Mouse (Mus musculus) MEL (cell line): ENCODE results near the gene Usmg5. TPM values are rescaled to one million over a fixed set of nuclear protein-coding genes. Genes with fewer than 3 reads are reported as not detected.

Source experiments
- DNase-seq: peaks from one replicate; pipeline ENCODE4 v3.0.0; 2011; ENCODE audit warnings: low read depth, low spot score
- H3K27ac ChIP-seq: 2 replicates; pipeline ENCODE4 v1.5.1; 2012; ENCODE audit warnings: low read depth, mild to moderate bottlenecking, control low read depth, low read length, moderate library complexity; ENCODE audit not compliant: control insufficient read depth
- H3K27me3 ChIP-seq, 2 experiments: fragments of 150-350 bp in 1 of 2; sonication (generic) in 1 of 2; 2 replicates each; pipeline ENCODE4 v1.6.1; 2012; ENCODE audit warnings: low read length in 2 of 2, mild to moderate bottlenecking in 2 of 2, improper control_type of control experiment in 1 of 2, moderate library complexity in 1 of 2; ENCODE audit not compliant: insufficient read depth in 2 of 2, control insufficient read depth in 1 of 2
- H3K36me3 ChIP-seq, 2 experiments: 2 replicates each; pipeline ENCODE4 v1.6.1; 2012 to 2014; ENCODE audit warnings: low read length in 2 of 2, improper control_type of control experiment in 1 of 2, inconsistent platforms in 1 of 2, mild to moderate bottlenecking in 1 of 2; ENCODE audit not compliant: insufficient read depth in 2 of 2, control insufficient read depth in 1 of 2
- H3K4me1 ChIP-seq, 2 experiments: fragments of 150-350 bp in 1 of 2; sonication (generic) in 1 of 2; 2 replicates each; pipeline ENCODE4 v1.6.1; 2012; ENCODE audit warnings: low read length in 2 of 2, improper control_type of control experiment in 1 of 2, mild to moderate bottlenecking in 1 of 2; ENCODE audit not compliant: insufficient read depth in 2 of 2, control insufficient read depth in 1 of 2
- H3K4me3 ChIP-seq, 2 experiments: fragments of 150-350 bp in 1 of 2; sonication (generic) in 1 of 2; 2 replicates each; pipeline ENCODE4 v1.5.1; 2012; ENCODE audit warnings: low read depth in 2 of 2, low read length in 2 of 2, mild to moderate bottlenecking in 2 of 2, moderate library complexity in 2 of 2, control low read depth in 1 of 2, improper control_type of control experiment in 1 of 2; ENCODE audit not compliant: control insufficient read depth in 1 of 2, insufficient read depth in 1 of 2
- H3K79me2 ChIP-seq: 2 replicates; pipeline ENCODE4 v1.6.1; 2012; ENCODE audit warnings: mild to moderate bottlenecking, low read length, moderate library complexity; ENCODE audit not compliant: control insufficient read depth, poor library complexity, insufficient read depth
- H3K9ac ChIP-seq: 2 replicates; pipeline ENCODE4 v1.6.1; 2012; ENCODE audit warnings: low read depth, mild to moderate bottlenecking, control low read depth, low read length, moderate library complexity; ENCODE audit not compliant: control insufficient read depth, poor library complexity, severe bottlenecking
- H3K9me3 ChIP-seq: fragments of 150-350 bp; sonication (generic); replicated peaks from 2 replicates; pipeline ENCODE4 v1.6.1; 2012; ENCODE audit warnings: mild to moderate bottlenecking, low read length, improper control_type of control experiment, moderate library complexity; ENCODE audit not compliant: insufficient read depth
- BHLHE40 ChIP-seq: IDR thresholded peaks from 2 replicates; pipeline ENCODE4 v1.6.1; 2012; ENCODE audit warnings: low read depth, mild to moderate bottlenecking, inconsistent platforms, low read length, improper control_type of control experiment, borderline replicate concordance
- CHD2 ChIP-seq: IDR thresholded peaks from 2 replicates; pipeline ENCODE4 v1.6.1; 2011; ENCODE audit warnings: low read length, improper control_type of control experiment
- CTCF ChIP-seq, 3 experiments: IDR thresholded peaks in 2 of 3; conservative IDR thresholded peaks in 1 of 3; 2 replicates each; pipeline ENCODE4 v1.5.1; 2011 to 2012; ENCODE audit warnings: low read length in 3 of 3, low read depth in 2 of 3, mild to moderate bottlenecking in 2 of 3, improper control_type of control experiment in 1 of 3, inconsistent platforms in 1 of 3, mixed read lengths in 1 of 3, moderate library complexity in 1 of 3; ENCODE audit not compliant: control insufficient read depth in 1 of 3, insufficient read depth in 1 of 3, poor library complexity in 1 of 3, severe bottlenecking in 1 of 3
- E2F4 ChIP-seq: IDR thresholded peaks from 2 replicates; pipeline ENCODE4 v1.6.1; 2011; ENCODE audit warnings: low read depth, low read length, improper control_type of control experiment, borderline replicate concordance
- ELF1 ChIP-seq: IDR thresholded peaks from 2 replicates; pipeline ENCODE4 v1.6.1; 2014; ENCODE audit warnings: low read depth, mild to moderate bottlenecking, inconsistent platforms, low read length, improper control_type of control experiment, moderate library complexity
- EP300 ChIP-seq, 2 experiments: IDR thresholded peaks; 2 replicates each; pipeline ENCODE4 v1.6.1; 2011; ENCODE audit warnings: improper control_type of control experiment in 2 of 2, low read length in 2 of 2, low read depth in 1 of 2, mild to moderate bottlenecking in 1 of 2
- ETS1 ChIP-seq: IDR thresholded peaks from 2 replicates; pipeline ENCODE4 v1.6.1; 2012; ENCODE audit warnings: low read depth, mild to moderate bottlenecking, inconsistent platforms, low read length, improper control_type of control experiment, moderate library complexity
- JUND ChIP-seq: IDR thresholded peaks from 2 replicates; pipeline ENCODE4 v1.6.1; 2011; ENCODE audit warnings: low read depth, mild to moderate bottlenecking, improper control_type of control experiment, low read length
- MEF2A ChIP-seq: IDR thresholded peaks from 2 replicates; pipeline ENCODE4 v1.6.1; 2014; ENCODE audit warnings: low read depth, mild to moderate bottlenecking, inconsistent platforms, low read length, improper control_type of control experiment; ENCODE audit not compliant: poor library complexity, insufficient replicate concordance, severe bottlenecking; ENCODE audit errors: extremely low read depth
- MXI1 ChIP-seq: IDR thresholded peaks from 2 replicates; pipeline ENCODE4 v1.6.1; 2011; ENCODE audit warnings: mild to moderate bottlenecking, low read depth, low read length, improper control_type of control experiment
- MYB ChIP-seq: IDR thresholded peaks from 2 replicates; pipeline ENCODE4 v1.6.1; 2011; ENCODE audit warnings: mild to moderate bottlenecking, low read depth, low read length, improper control_type of control experiment
- NELFE ChIP-seq: IDR thresholded peaks from 2 replicates; pipeline ENCODE4 v1.6.1; 2011; ENCODE audit warnings: low read depth, low read length, improper control_type of control experiment
- NRF1 ChIP-seq: IDR thresholded peaks from 2 replicates; pipeline ENCODE4 v1.6.1; 2014; ENCODE audit warnings: low read depth, mild to moderate bottlenecking, inconsistent platforms, low read length, improper control_type of control experiment, moderate library complexity; ENCODE audit not compliant: poor library complexity, insufficient read depth, severe bottlenecking
- POLR2A ChIP-seq, 2 experiments: IDR thresholded peaks; 2 replicates each; pipeline ENCODE4 v1.6.1; 2011 to 2012; ENCODE audit warnings: low read length in 2 of 2, mild to moderate bottlenecking in 2 of 2, control low read depth in 1 of 2, improper control_type of control experiment in 1 of 2, low read depth in 1 of 2, moderate library complexity in 1 of 2; ENCODE audit not compliant: control insufficient read depth in 1 of 2, insufficient read depth in 1 of 2, poor library complexity in 1 of 2
- POLR2AphosphoS2 ChIP-seq: IDR thresholded peaks from 2 replicates; pipeline ENCODE4 v1.6.1; 2011; ENCODE audit warnings: low read length, improper control_type of control experiment
- RAD21 ChIP-seq: IDR thresholded peaks from 2 replicates; pipeline ENCODE4 v1.6.1; 2011; ENCODE audit warnings: mild to moderate bottlenecking, low read depth, low read length, improper control_type of control experiment
- RCOR1 ChIP-seq: IDR thresholded peaks from 2 replicates; pipeline ENCODE4 v1.6.1; 2012; ENCODE audit warnings: low read depth, mild to moderate bottlenecking, inconsistent platforms, low read length, improper control_type of control experiment
- SMC3 ChIP-seq: IDR thresholded peaks from 2 replicates; pipeline ENCODE4 v1.6.1; 2011; ENCODE audit warnings: low read depth, low read length, improper control_type of control experiment
- UBTF ChIP-seq: IDR thresholded peaks from 2 replicates; pipeline ENCODE4 v1.6.1; 2012; ENCODE audit warnings: low read depth, mild to moderate bottlenecking, inconsistent platforms, low read length, improper control_type of control experiment, moderate library complexity, borderline replicate concordance; ENCODE audit not compliant: insufficient read depth
- USF1 ChIP-seq: IDR thresholded peaks from 2 replicates; pipeline ENCODE4 v1.6.1; 2014; ENCODE audit warnings: low read depth, mild to moderate bottlenecking, inconsistent platforms, low read length, improper control_type of control experiment, moderate library complexity
- USF2 ChIP-seq, 2 experiments: IDR thresholded peaks; 2 replicates each; pipeline ENCODE4 v1.6.1; 2011 to 2012; ENCODE audit warnings: improper control_type of control experiment in 2 of 2, low read length in 2 of 2, borderline replicate concordance in 1 of 2, inconsistent platforms in 1 of 2, low read depth in 1 of 2, mild to moderate bottlenecking in 1 of 2; ENCODE audit not compliant: insufficient read depth in 1 of 2
- ZC3H11A ChIP-seq: IDR thresholded peaks from 2 replicates; pipeline ENCODE4 v1.6.1; 2012; ENCODE audit warnings: low read depth, mild to moderate bottlenecking, inconsistent platforms, low read length, improper control_type of control experiment
- ZKSCAN1 ChIP-seq: IDR thresholded peaks from 2 replicates; pipeline ENCODE4 v1.6.1; 2012; ENCODE audit warnings: low read depth, mild to moderate bottlenecking, inconsistent platforms, low read length, improper control_type of control experiment, moderate library complexity
- ZMIZ1 ChIP-seq: IDR thresholded peaks from 2 replicates; pipeline ENCODE4 v1.6.1; 2012; ENCODE audit warnings: low read depth, mild to moderate bottlenecking, inconsistent platforms, low read length, improper control_type of control experiment, moderate library complexity
- polyA plus RNA-seq, 2 experiments: library from polyadenylated mRNA; stranded (reverse) in 1 of 2; unstranded in 1 of 2; fragments of >175 nt in 1 of 2; fragments of >200 nt in 1 of 2; gene quantifications; 2 replicates each; pipeline versions ENCODE4 v1.2.1 to v1.2.4; 2012; ENCODE audit warnings: low replicate concordance in 2 of 2, low read depth in 1 of 2; ENCODE audit not compliant: insufficient read length in 2 of 2, insufficient read depth in 1 of 2, missing spikeins in 1 of 2
- total RNA-seq: library from RNA; depleted of rRNA; stranded (reverse); fragments of 300-350 nt; gene quantifications from 2 replicates; pipeline ENCODE4 v1.2.3, GENCODE M21; 2012

Usmg5 gene
- total and polyA plus RNA-seq, 3 experiments, result 745 to 750 TPM; not detected in 1

DNA sequence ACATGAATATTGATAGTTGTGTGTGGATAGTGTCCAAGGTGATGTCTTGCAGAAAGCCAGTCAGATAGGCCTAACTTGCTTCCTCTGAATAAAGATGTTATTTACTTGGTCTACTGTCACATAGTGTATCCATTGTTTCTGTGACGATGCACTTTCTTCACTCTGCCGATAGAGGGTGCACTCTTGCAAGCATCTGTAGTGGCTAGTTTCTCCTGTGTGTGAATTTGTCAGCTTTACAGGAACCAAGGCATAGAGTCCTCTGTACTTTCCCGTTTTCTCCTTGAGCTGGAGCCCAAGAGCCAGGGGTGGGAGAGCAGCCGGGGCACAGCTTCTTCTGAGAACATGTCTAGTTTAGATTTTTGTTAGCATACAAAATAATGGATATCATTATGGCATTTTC, 30.6 kb upstream of the Usmg5 start:
- H3K79me2 ChIP-seq, result no peaks in the 10 kb centered on the region
- no peaks in the 10 kb centered on the region for H3K27me3 ChIP-seq
- no peak overlapping the region for H3K4me3 ChIP-seq
- H3K27ac ChIP-seq, result no peak overlapping the region
- peaks cover 0 to 35% of the 10 kb centered on the region in 2 experiments; a peak in 2 of 4 replicates for H3K36me3 ChIP-seq
- H3K4me1 ChIP-seq, result no peaks in the 10 kb centered on the region; a peak in 1 of 4 replicates
- peak; percentile 76 for DNase-seq
- TF ChIP-seq MYB, result no peak
- TF ChIP-seq SMC3, result peak; percentile 79
- TF ChIP-seq USF2 (IDR thresholded peaks at IDR 0.05; ENCODE audit: borderline replicate concordance in 1 of 2, insufficient read depth in 1 of 2, low read depth in 1 of 2, low read length in 2 of 2), result no peak
- TF ChIP-seq EP300 (IDR thresholded peaks at IDR 0.05; ENCODE audit: low read depth in 1 of 2, low read length in 2 of 2), result no peak
- no peak for TF ChIP-seq RCOR1
- TF ChIP-seq ELF1, result no peak
- TF ChIP-seq RAD21, result peak; percentile 68
- TF ChIP-seq CTCF (IDR thresholded peaks at IDR 0.05 in 2 of 3, conservative IDR thresholded peaks at IDR 0.05 in 1 of 3; ENCODE audit: control insufficient read depth in 1 of 3, insufficient read depth in 1 of 3, low read depth in 2 of 3, low read length in 3 of 3, poor library complexity in 1 of 3, severe bottlenecking in 1 of 3), result peak; percentile 65 to 95 (median 93)
- no peak for TF ChIP-seq CHD2
- TF ChIP-seq ZC3H11A, result 0 out of 2 replicates have a peak, but pooled peaks have one; percentile 41
- H3K9ac ChIP-seq, result no peak overlapping the region
- H3K9me3 ChIP-seq, result no peaks in the 10 kb centered on the region

GRCm38 (mm10) chr19:47118634-47119033, 28.2 kb upstream of the Usmg5 start:
- H3K79me2 ChIP-seq, result no peaks in the 10 kb centered on the region
- H3K27ac ChIP-seq, result no peak overlapping the region
- no peak for DNase-seq
- no peaks in the 10 kb centered on the region for H3K9me3 ChIP-seq
- no peak overlapping the region for H3K4me3 ChIP-seq
- H3K36me3 ChIP-seq, result peaks cover 0 to 36% of the 10 kb centered on the region in 2 experiments; a peak in 2 of 4 replicates
- H3K27me3 ChIP-seq, result no peaks in the 10 kb centered on the region
- H3K4me1 ChIP-seq, result no peaks in the 10 kb centered on the region; a peak in 1 of 4 replicates
- TF ChIP-seq BHLHE40 (no peak), ZKSCAN1 (no peak), POLR2A (IDR thresholded peaks at IDR 0.05; ENCODE audit: control insufficient read depth in 1 of 2, insufficient read depth in 1 of 2, low read depth in 1 of 2, low read length in 2 of 2, poor library complexity in 1 of 2) (no peak), NELFE (no peak), NRF1 (no peak), ZMIZ1 (no peak), USF1 (no peak), EP300 (IDR thresholded peaks at IDR 0.05; ENCODE audit: low read depth in 1 of 2, low read length in 2 of 2) (no peak), CTCF (IDR thresholded peaks at IDR 0.05 in 2 of 3, conservative IDR thresholded peaks at IDR 0.05 in 1 of 3; ENCODE audit: control insufficient read depth in 1 of 3, insufficient read depth in 1 of 3, low read depth in 2 of 3, low read length in 3 of 3, poor library complexity in 1 of 3, severe bottlenecking in 1 of 3) (no peak), MEF2A (no peak), RAD21 (no peak), ZC3H11A (no peak), UBTF (no peak), JUND (no peak), E2F4 (no peak), POLR2AphosphoS2 (no peak), RCOR1 (no peak), MXI1 (no peak), ETS1 (no peak)
- TF ChIP-seq, all 39 proteins: peak for 0
- H3K9ac ChIP-seq, result no peak overlapping the region
